Mouse (Mus musculus): ENCODE measurements around the gene Tnik.

Gene Tnik

GRCm38 (mm10) chr3:28405391-28405790 is 142.4 kb downstream of the Tnik start:
- no peak for DNase-seq (ENCODE audit: low spot score in 2 of 2)

GRCm38 (mm10) chr3:28408859-28409459 is 145.9 kb downstream of the Tnik start:
- DNase-seq (ENCODE audit: low spot score in 2 of 2): peak; percentile 64 to 65

GRCm38 (mm10) chr3:28410269-28410668 is 147.3 kb downstream of the Tnik start:
- no peak for DNase-seq (ENCODE audit: low spot score in 2 of 2)

GRCm38 (mm10) chr3:28415986-28416385 is 153.0 kb downstream of the Tnik start:
- no peak for DNase-seq (ENCODE audit: low spot score in 2 of 2)

GRCm38 (mm10) chr3:28417091-28417715 is 154.2 kb downstream of the Tnik start:
- DNase-seq (ENCODE audit: low spot score in 2 of 2): no peak

GRCm38 (mm10) chr3:28420194-28420593 is 157.2 kb downstream of the Tnik start:
- no peak for DNase-seq (ENCODE audit: low spot score in 2 of 2)

GRCm38 (mm10) chr3:28420698-28421097 is 157.7 kb downstream of the Tnik start:
- no peak for DNase-seq (ENCODE audit: low spot score in 2 of 2)

- no peak for DNase-seq (ENCODE audit: low spot score in 2 of 2)
Measured at GRCm38 (mm10) chr3:28421798-28422197, 158.8 kb downstream of the Tnik start.

- no peak for DNase-seq (ENCODE audit: low spot score in 2 of 2)
Measured at GRCm38 (mm10) chr3:28422221-28422620, 159.2 kb downstream of the Tnik start.

GRCm38 (mm10) chr3:28425911-28426310 is 162.9 kb downstream of the Tnik start:
- DNase-seq (ENCODE audit: low spot score in 2 of 2): no peak

- DNase-seq (ENCODE audit: low spot score in 2 of 2): no peak
Measured at GRCm38 (mm10) chr3:28431459-28431858, 168.4 kb downstream of the Tnik start.

- no peak for DNase-seq (ENCODE audit: low spot score in 2 of 2)
Measured at GRCm38 (mm10) chr3:28432321-28432720, 169.3 kb downstream of the Tnik start.

- no peak for DNase-seq (ENCODE audit: low spot score in 2 of 2)
Measured at GRCm38 (mm10) chr3:28435478-28435877, 172.5 kb downstream of the Tnik start.

GRCm38 (mm10) chr3:28437429-28437828 is 174.4 kb downstream of the Tnik start:
- no peak for DNase-seq (ENCODE audit: low spot score in 2 of 2)

GRCm38 (mm10) chr3:28441545-28441944 is 178.5 kb downstream of the Tnik start:
- DNase-seq (ENCODE audit: low spot score in 2 of 2): no peak

GRCm38 (mm10) chr3:28442116-28442515 is 179.1 kb downstream of the Tnik start:
- DNase-seq (ENCODE audit: low spot score in 2 of 2): no peak

GRCm38 (mm10) chr3:28447950-28448349 is 184.9 kb downstream of the Tnik start:
- DNase-seq (ENCODE audit: low spot score in 2 of 2): no peak

- DNase-seq (ENCODE audit: low spot score in 2 of 2): no peak
Measured at GRCm38 (mm10) chr3:28453458-28453857, 190.4 kb downstream of the Tnik start.

GRCm38 (mm10) chr3:28456842-28457241 is 193.8 kb downstream of the Tnik start:
- DNase-seq (ENCODE audit: low spot score in 2 of 2): no peak

GRCm38 (mm10) chr3:28457517-28457916 is 194.5 kb downstream of the Tnik start:
- no peak for DNase-seq (ENCODE audit: low spot score in 2 of 2)

- DNase-seq (ENCODE audit: low spot score in 2 of 2): no peak
Measured at GRCm38 (mm10) chr3:28466688-28467087, 203.7 kb downstream of the Tnik start.

GRCm38 (mm10) chr3:28467148-28467754 is 204.2 kb downstream of the Tnik start:
- no peak for DNase-seq (ENCODE audit: low spot score in 2 of 2)

GRCm38 (mm10) chr3:28467871-28468285 is 204.9 kb downstream of the Tnik start:
- no peak for DNase-seq (ENCODE audit: low spot score in 2 of 2)
